Mouse (Mus musculus) CH12.LX (cell line): ENCODE data around the gene Xpnpep2. TPM values are rescaled to one million over a fixed set of nuclear protein-coding genes. Genes with fewer than 3 reads are reported as not detected.

ENCODE experiments used
- DNase-seq: peaks from one replicate; pipeline ENCODE4 v3.0.0-alpha.2; 2013; ENCODE audit errors: extremely low read depth
- H3K27ac ChIP-seq: 2 replicates; pipeline ENCODE4 v1.5.1; 2012; ENCODE audit warnings: low read depth, mild to moderate bottlenecking, control low read depth, moderate library complexity; ENCODE audit not compliant: insufficient read depth
- H3K27me3 ChIP-seq: replicated peaks from 2 replicates; pipeline ENCODE3; 2012; ENCODE audit warnings: inconsistent platforms
- H3K36me3 ChIP-seq, 2 experiments: replicated peaks in 1 of 2; 2 replicates each; pipeline versions ENCODE3 to v1.6.1; 2012; ENCODE audit warnings: inconsistent platforms in 1 of 2, low read length in 1 of 2, mild to moderate bottlenecking in 1 of 2, mixed read lengths in 1 of 2, moderate library complexity in 1 of 2; ENCODE audit not compliant: control insufficient read depth in 1 of 2, insufficient read depth in 1 of 2
- H3K4me1 ChIP-seq, 2 experiments: 2 replicates each; pipeline ENCODE4 v1.6.1; 2012; ENCODE audit warnings: inconsistent platforms in 1 of 2, moderate library complexity in 1 of 2; ENCODE audit not compliant: insufficient read depth in 2 of 2, control insufficient read depth in 1 of 2
- H3K4me2 ChIP-seq: 2 replicates; pipeline ENCODE4 v1.6.1; 2012; ENCODE audit warnings: low read depth, mild to moderate bottlenecking, control low read depth; ENCODE audit not compliant: poor library complexity, insufficient read depth, severe bottlenecking
- H3K4me3 ChIP-seq, 3 experiments: fragments of 150-350 bp in 1 of 3; sonication (generic) in 1 of 3; replicated peaks in 1 of 3; 2 replicates each; pipeline versions ENCODE3 to v1.5.1; 2011 to 2012; ENCODE audit warnings: low read depth in 2 of 3, low read length in 2 of 3, mild to moderate bottlenecking in 2 of 3, moderate library complexity in 2 of 3, control low read depth in 1 of 3, improper control_type of control experiment in 1 of 3, inconsistent platforms in 1 of 3, mixed read lengths in 1 of 3; ENCODE audit not compliant: poor library complexity in 1 of 3
- H3K79me2 ChIP-seq: replicated peaks from 2 replicates; pipeline ENCODE4 v1.6.1; 2012; ENCODE audit warnings: mild to moderate bottlenecking, moderate library complexity; ENCODE audit not compliant: control insufficient read depth, poor library complexity, insufficient read depth, severe bottlenecking; ENCODE audit errors: extremely low read depth
- H3K9ac ChIP-seq: 2 replicates; pipeline ENCODE4 v1.6.1; 2012; ENCODE audit warnings: low read depth, mild to moderate bottlenecking, control low read depth, moderate library complexity; ENCODE audit not compliant: insufficient read depth
- H3K9me3 ChIP-seq: replicated peaks from 2 replicates; pipeline ENCODE3; 2012; ENCODE audit warnings: low read length, inconsistent platforms, mixed read lengths
- BHLHE40 ChIP-seq: IDR thresholded peaks from 2 replicates; pipeline ENCODE4 v1.6.1; 2011; ENCODE audit warnings: mild to moderate bottlenecking, low read depth, low read length, improper control_type of control experiment
- CHD1 ChIP-seq: IDR thresholded peaks from 2 replicates; pipeline ENCODE4 v1.6.1; 2012; ENCODE audit warnings: low read depth, low read length, improper control_type of control experiment, inconsistent platforms
- ETS1 ChIP-seq: conservative IDR thresholded peaks from 2 replicates; pipeline ENCODE4 v1.6.1; 2012; ENCODE audit warnings: low read depth, mild to moderate bottlenecking, inconsistent platforms, low read length, improper control_type of control experiment, moderate library complexity
- GABPA ChIP-seq: IDR thresholded peaks from 2 replicates; pipeline ENCODE4 v1.6.1; 2012; ENCODE audit warnings: low read depth, low read length, improper control_type of control experiment, inconsistent platforms; ENCODE audit not compliant: insufficient replicate concordance
- HCFC1 ChIP-seq: IDR thresholded peaks from 2 replicates; pipeline ENCODE4 v1.6.1; 2012; ENCODE audit warnings: low read depth, mild to moderate bottlenecking, inconsistent platforms, low read length, improper control_type of control experiment
- IRF4 ChIP-seq: IDR thresholded peaks from 2 replicates; pipeline ENCODE4 v1.6.1; 2014; ENCODE audit warnings: low read depth, mild to moderate bottlenecking, inconsistent platforms, low read length, improper control_type of control experiment
- JUN ChIP-seq: IDR thresholded peaks from 2 replicates; pipeline ENCODE4 v1.6.1; 2011; ENCODE audit warnings: low read depth, mild to moderate bottlenecking, low read length, improper control_type of control experiment, moderate library complexity; ENCODE audit not compliant: insufficient read depth
- MAFK ChIP-seq: IDR thresholded peaks from 2 replicates; pipeline ENCODE4 v1.6.1; 2011; ENCODE audit warnings: low read length, improper control_type of control experiment; ENCODE audit not compliant: insufficient replicate concordance
- MAX ChIP-seq: IDR thresholded peaks from 2 replicates; pipeline ENCODE4 v1.6.1; 2011; ENCODE audit warnings: low read length, improper control_type of control experiment
- MAZ ChIP-seq: IDR thresholded peaks from 2 replicates; pipeline ENCODE4 v1.6.1; 2012; ENCODE audit warnings: low read depth, mild to moderate bottlenecking, inconsistent platforms, low read length, improper control_type of control experiment, moderate library complexity
- MXI1 ChIP-seq: IDR thresholded peaks from 2 replicates; pipeline ENCODE4 v1.6.1; 2011; ENCODE audit warnings: mild to moderate bottlenecking, low read depth, low read length, improper control_type of control experiment
- NELFE ChIP-seq: IDR thresholded peaks from 2 replicates; pipeline ENCODE4 v1.6.1; 2011; ENCODE audit warnings: low read depth, low read length, improper control_type of control experiment
- NRF1 ChIP-seq: IDR thresholded peaks from 2 replicates; pipeline ENCODE4 v1.6.1; 2014; ENCODE audit warnings: low read depth, mild to moderate bottlenecking, inconsistent platforms, low read length, improper control_type of control experiment, moderate library complexity
- POLR2A ChIP-seq: IDR thresholded peaks from 2 replicates; pipeline ENCODE4 v1.6.1; 2011; ENCODE audit warnings: low read depth, mild to moderate bottlenecking, improper control_type of control experiment, low read length
- SIN3A ChIP-seq: IDR thresholded peaks from 2 replicates; pipeline ENCODE4 v1.6.1; 2012; ENCODE audit warnings: low read length, improper control_type of control experiment, inconsistent platforms
- TBP ChIP-seq: conservative IDR thresholded peaks from 2 replicates; pipeline ENCODE4 v1.6.1; 2011; ENCODE audit warnings: low read depth, low read length, improper control_type of control experiment
- TCF12 ChIP-seq: IDR thresholded peaks from 2 replicates; pipeline ENCODE4 v1.6.1; 2014; ENCODE audit warnings: low read depth, mild to moderate bottlenecking, inconsistent platforms, low read length, improper control_type of control experiment
- ZC3H11A ChIP-seq: IDR thresholded peaks from 2 replicates; pipeline ENCODE4 v1.6.1; 2012; ENCODE audit warnings: low read depth, mild to moderate bottlenecking, inconsistent platforms, low read length, improper control_type of control experiment
- ZKSCAN1 ChIP-seq: IDR thresholded peaks from 2 replicates; pipeline ENCODE4 v1.6.1; 2012; ENCODE audit warnings: low read depth, inconsistent platforms, low read length, improper control_type of control experiment, borderline replicate concordance
- ZMIZ1 ChIP-seq: IDR thresholded peaks from 2 replicates; pipeline ENCODE4 v1.6.1; 2012; ENCODE audit warnings: low read depth, mild to moderate bottlenecking, inconsistent platforms, low read length, improper control_type of control experiment
- dilution Hi-C: fragments of 300-500 bp; cut with MboI; formaldehyde crosslinking; loops from 2 replicates; pipeline ENCODE4 v1.14.3; 2020; ENCODE audit warnings: low sequenced_read_pairs; ENCODE audit not compliant: extremely low pct_unique_long_range_greater_than_20kb, extremely low pct_ligation_motif_present
- in situ Hi-C: fragments of 300-500 bp; cut with MboI; formaldehyde crosslinking; loops from 3 replicates; pipeline ENCODE4 v1.14.3; 2019; ENCODE audit warnings: low sequenced_read_pairs, low pct_ligation_motif_present, low pct_unique_long_range_greater_than_20kb, mixed read lengths
- polyA plus RNA-seq: library from polyadenylated mRNA; unstranded; fragments of >175 nt; gene quantifications from 2 replicates; pipeline ENCODE4 v1.2.1, GENCODE M21; 2012; ENCODE audit warnings: low read depth; ENCODE audit not compliant: insufficient read length
- total RNA-seq, 2 experiments: library from RNA; depleted of rRNA; stranded (reverse); fragments of 300-350 nt in 1 of 2; fragments of >200 nt in 1 of 2; gene quantifications; 2 replicates each; pipeline ENCODE4 v1.2.3; 2012 to 2014

The Xpnpep2 gene
- total and polyA plus RNA-seq, 3 experiments: 0.05 to 0.14 (median 0.08) TPM

GRCm38 (mm10) chrX:48147226-48147625, 38.7 kb downstream of the Xpnpep2 start:
- Histone ChIP-seq H3K9me3 (no peaks in the 10 kb centered on the region), H3K36me3 (peaks cover 14 to 18% of the 10 kb centered on the region in 2 experiments), H3K4me1 (peaks cover 23 to 43% of the 10 kb centered on the region in 2 experiments), H3K4me2 (0 out of 2 replicates have a peak overlapping the region, but pooled peaks have one; percentile 26), H3K79me2 (peaks cover 46% of the 10 kb centered on the region), H3K27me3 (no peaks in the 10 kb centered on the region), H3K27ac (peak overlapping the region; percentile 98), H3K9ac (peak overlapping the region; percentile 99), H3K4me3 (peak overlapping the region; percentile 66 to 81 (median 79))
- in situ Hi-C loops (no loop called here), dilution Hi-C loops (no loop called here)
- no peak for TF ChIP-seq NRF1
- peak; percentile 64; the same call in 1 of the 2 replicates for TF ChIP-seq CHD1
- no peak for DNase-seq

- H3K4me1 ChIP-seq: peaks cover 23 to 43% of the 10 kb centered on the region in 2 experiments
- peak; percentile 74 for DNase-seq
- TF ChIP-seq POLR2A: peak; percentile 81
- 0 out of 2 replicates have a peak, but pooled peaks have one; percentile 29 for TF ChIP-seq TCF12
- TF ChIP-seq ZMIZ1: peak; percentile 67
- peak; percentile 37; the same call in 1 of the 2 replicates for TF ChIP-seq NELFE
- no peak for TF ChIP-seq ZKSCAN1
- no peak for TF ChIP-seq CHD1
- no peak for TF ChIP-seq GABPA
- TF ChIP-seq IRF4: 0 out of 2 replicates have a peak, but pooled peaks have one; percentile 27
- peak; percentile 61; the same call in 1 of the 2 replicates for TF ChIP-seq SIN3A
- TF ChIP-seq ETS1: no peak; the same call in 1 of the 2 replicates
- TF ChIP-seq BHLHE40: peak; percentile 22; the same call in 1 of the 2 replicates
- peak; percentile 59; the same call in 1 of the 2 replicates for TF ChIP-seq TBP
- H3K4me2 ChIP-seq: peak overlapping the region; percentile 84; the same call in 1 of the 2 replicates
- peaks cover 16 to 20% of the 10 kb centered on the region in 2 experiments for H3K36me3 ChIP-seq
- peak overlapping the region; percentile 99 for H3K9ac ChIP-seq
- peaks cover 52% of the 10 kb centered on the region for H3K79me2 ChIP-seq
- H3K27ac ChIP-seq: peak overlapping the region; percentile 98
- H3K9me3 ChIP-seq: no peaks in the 10 kb centered on the region
- no peaks in the 10 kb centered on the region for H3K27me3 ChIP-seq
- H3K4me3 ChIP-seq: peak overlapping the region; percentile 66 to 81 (median 79)
- in situ Hi-C loops (no loop called here), dilution Hi-C loops (no loop called here)
Measured at GRCm38 (mm10) chrX:48147741-48148186, 39.2 kb downstream of the Xpnpep2 start.

GRCm38 (mm10) chrX:48152106-48152505, 43.6 kb downstream of the Xpnpep2 start:
- in situ Hi-C loops: no loop called here
- Histone ChIP-seq H3K4me3 (no peak overlapping the region), H3K4me2 (peak overlapping the region; percentile 67; the same call in 1 of the 2 replicates), H3K36me3 (peaks cover 43 to 58% of the 10 kb centered on the region in 2 experiments), H3K79me2 (peaks cover 69% of the 10 kb centered on the region), H3K9me3 (no peaks in the 10 kb centered on the region), H3K27ac (peak overlapping the region; percentile 79), H3K4me1 (peaks cover 19 to 37% of the 10 kb centered on the region in 2 experiments), H3K27me3 (no peaks in the 10 kb centered on the region), H3K9ac (peak overlapping the region; percentile 48)
- dilution Hi-C loops: no loop called here
- TF ChIP-seq IRF4 (no peak), NRF1 (no peak), SIN3A (no peak), JUN (no peak), CHD1 (no peak), TBP (no peak), MAZ (no peak), ZC3H11A (no peak), MAX (no peak), MAFK (no peak), GABPA (no peak), MXI1 (no peak), HCFC1 (no peak)
- no peak for DNase-seq
